Mouse (Mus musculus) layer of hippocampus, postnatal 25 days (tissue): ENCODE measurements at regions not wholly inside any gene's neighbourhood (a gene's known extent, or its start where the extent isn't known, plus 50 kb on each side); places are given as distances from the start of the nearest gene placed in this dataset.
A peak's percentile ranks its signal among the peaks of the same experiment; 100 is the strongest.

Experiments
- DNase-seq, 2 experiments: peaks; one replicate each; pipeline ENCODE4 v3.0.0; 2022; ENCODE audit warnings: mixed read lengths in 2 of 2, low spot score in 1 of 2; ENCODE audit errors: extremely low spot score in 1 of 2

DNA sequence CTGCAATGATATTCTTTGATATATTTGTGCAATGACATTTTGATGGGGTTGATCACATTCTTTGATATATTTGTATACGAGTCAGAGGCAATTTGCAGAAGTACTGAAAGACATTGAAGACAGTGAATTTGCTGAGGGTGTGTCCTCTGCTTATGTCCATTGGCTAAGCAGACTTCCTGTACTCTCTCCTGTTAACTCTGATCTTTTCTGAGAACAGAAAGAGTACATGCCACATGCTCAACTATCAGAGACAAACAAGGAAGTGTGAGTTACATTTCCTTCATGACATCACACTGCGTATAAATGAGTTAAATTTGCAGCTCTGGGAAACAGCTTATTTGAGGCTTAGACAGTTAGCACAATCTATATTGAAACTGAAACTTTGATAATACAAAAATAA lies 104.5 kb upstream of the Egr2 start:
- no peak for DNase-seq

DNA sequence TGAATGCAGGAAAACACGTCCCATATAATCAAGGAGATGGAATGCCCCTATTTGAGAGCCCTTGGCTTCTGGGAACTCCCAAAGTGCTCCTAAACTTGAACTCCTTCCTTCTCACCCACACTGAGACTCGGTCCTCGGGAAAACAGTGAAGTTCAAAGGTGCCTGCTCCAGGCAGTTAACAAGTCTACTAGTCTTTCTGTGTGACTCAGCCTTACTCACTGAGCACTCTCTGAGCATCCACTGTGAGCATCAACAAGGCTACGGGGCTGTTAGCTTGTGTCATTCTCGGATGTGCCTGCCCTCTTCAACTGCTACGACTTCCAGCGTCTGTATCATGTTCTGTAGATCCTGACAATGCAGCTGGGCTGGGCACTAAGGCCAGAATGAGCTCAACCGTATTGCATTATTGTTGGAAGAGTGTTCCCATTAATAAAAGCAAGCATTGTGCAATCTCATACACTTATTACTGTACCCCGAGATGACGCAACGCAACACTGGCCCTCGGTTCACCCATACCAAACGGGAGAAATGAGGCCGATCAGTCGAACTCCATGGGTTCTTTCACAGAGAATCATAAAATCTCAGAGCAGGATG lies 96.1 kb upstream of the Egr2 start:
- no peak for DNase-seq

DNA sequence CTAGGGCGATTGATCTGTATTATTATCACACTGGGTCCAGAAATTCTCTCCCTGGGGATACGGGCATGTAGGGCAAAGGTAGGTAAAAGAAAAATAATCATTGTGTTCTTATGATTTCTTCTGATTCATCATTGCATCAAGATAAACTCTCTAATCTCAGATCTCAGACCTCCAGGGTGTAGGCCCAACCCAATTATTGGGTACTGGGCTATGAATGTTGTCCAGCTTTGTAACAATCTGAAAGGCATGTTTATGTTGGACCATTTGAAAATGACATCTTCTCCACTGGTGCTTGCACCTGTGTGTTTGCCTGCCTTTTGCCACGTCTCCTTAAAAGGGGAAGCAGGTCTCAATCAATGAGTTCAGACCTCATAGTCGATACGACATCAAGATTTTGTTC lies 95.4 kb upstream of the Egr2 start:
- no peak for DNase-seq

DNA sequence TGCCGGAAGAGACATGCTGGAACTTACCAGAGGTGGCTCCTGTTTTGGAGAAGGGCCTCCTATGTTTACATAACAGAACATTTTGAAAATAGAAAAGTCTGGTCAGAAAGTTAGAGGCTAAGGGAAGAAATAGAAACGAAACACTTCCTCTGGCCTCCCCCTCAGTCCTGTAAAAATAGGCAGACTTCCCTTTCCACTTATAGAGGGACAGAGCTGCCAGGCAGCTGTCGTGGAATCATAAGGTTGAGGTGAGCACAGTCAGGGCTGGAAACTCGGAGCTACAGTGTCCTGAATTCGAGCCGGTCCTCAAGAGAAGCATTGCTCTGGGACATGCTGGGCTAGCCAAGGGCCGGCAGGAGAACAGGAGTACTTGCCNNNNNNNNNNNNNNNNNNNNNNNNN lies 94.0 kb upstream of the Egr2 start:
- DNase-seq, result no peak

DNA sequence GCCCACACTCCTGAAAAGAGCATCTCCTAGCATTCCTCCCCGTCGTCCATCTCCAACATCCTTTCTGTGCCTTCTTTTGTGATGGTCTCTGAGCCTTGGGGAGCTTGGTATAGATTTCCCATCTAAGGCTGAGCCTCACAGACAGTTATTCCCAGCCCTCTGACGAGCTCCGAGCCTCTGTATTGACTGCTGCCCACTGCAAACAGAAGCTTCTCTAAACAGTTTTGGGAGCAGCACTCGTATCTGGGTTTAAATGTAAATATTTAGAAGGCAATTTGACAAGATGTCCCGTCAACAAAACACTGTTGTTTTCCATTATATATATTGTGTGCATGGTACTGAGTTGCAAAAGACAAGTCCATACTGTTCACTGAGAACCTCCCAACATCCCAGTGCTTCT lies 86.4 kb upstream of the Egr2 start:
- no peak for DNase-seq

DNA sequence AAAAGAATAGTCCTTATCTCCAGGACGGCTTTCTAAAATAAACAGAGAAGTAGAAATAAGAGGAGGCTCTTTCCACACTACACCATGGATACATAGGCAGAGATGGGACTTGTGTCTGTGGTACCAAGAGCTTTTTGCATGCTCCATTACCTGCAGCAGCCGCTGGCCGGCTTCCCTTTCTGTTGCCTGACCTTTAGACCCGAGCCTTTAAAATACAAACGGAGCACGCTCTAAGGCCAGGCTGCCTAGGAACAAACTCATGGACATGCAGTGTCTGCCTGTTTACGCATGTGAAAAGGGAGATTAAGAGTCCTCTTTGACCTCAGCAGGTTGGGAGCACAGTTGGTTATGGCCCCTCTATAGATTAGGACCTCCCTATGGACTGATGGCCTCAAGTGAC lies 81.1 kb upstream of the Egr2 start:
- DNase-seq, result no peak

DNA sequence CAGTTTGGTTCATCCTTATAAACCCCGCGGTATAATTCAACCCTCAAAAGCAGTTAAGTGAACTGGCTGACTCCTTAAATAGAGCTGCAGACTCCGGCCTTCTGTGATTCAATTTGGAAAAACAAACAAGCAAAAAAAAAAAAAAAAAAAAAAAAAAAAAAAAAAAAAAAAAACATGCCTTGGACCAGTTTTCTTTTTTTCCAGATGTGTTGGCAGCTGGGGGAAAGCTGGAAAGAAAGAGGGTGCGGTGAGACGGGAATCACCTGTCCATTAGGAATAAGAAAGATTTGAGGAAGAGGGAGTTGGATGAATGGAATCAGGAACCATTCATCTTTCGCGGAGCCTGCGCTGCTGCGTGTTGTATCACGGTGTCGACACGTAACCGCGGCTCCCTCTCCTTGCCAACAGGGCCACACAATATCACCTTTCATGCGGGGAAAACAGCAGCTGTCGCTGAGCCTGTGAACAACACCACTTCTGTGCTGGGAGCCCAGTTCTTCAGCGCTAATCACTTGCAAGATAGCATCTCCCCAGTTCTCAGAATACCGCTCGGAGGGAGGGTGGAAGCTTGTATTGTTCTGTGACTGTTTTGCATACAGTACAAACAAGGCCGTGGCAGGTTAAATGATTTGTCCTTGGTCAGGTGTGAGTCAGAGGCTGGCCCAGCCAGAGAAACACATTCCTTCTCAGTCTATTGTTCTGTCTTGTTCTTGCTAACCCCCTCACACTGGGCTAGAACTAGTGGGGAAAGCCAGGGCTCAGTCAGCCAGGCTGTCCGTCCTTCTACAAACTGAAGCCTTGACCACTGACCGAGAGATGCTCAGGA lies 76.6 kb upstream of the Egr2 start:
- peak in 1 of 2 experiments; percentile 5 for DNase-seq

DNA sequence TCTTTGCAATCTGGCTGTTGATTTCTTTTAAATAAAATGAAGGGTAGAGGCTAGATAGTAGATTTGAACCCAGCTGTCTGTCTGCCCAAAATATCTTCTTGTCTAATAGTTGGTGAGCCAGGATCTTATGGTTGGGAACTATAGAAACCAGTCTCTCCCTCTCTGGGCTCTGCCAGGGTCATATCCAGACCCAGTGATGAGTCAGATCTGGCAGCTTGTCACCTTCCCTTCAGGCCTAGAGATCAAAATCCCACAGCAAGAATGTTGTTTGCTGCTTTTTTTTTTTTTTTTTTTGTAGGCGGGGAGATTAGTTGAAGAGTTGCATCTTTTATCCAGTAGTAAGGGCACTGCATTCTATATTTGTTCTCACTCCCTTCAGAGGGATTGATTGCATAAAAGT lies 74.0 kb upstream of the Egr2 start:
- no peak for DNase-seq

DNA sequence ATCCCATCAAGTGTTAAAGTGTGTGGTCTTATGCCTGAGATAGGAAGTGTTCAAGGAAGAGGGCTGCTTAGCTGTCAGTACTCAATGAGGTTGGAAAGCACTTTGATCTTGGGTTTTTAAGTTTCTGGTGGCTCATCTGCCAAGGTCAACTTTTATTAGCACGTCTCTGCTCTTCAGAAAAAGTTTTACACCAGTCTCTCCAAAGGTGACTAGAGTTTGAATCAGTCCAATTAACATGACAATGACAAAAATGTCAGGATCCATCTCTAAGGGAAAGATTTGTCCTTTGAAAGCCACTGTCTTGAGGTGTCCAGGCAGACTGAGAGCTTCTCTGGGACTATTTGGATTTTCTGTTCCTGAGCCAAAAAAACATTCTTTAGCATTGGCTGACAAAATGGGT lies 73.4 kb upstream of the Egr2 start:
- no peak for DNase-seq

DNA sequence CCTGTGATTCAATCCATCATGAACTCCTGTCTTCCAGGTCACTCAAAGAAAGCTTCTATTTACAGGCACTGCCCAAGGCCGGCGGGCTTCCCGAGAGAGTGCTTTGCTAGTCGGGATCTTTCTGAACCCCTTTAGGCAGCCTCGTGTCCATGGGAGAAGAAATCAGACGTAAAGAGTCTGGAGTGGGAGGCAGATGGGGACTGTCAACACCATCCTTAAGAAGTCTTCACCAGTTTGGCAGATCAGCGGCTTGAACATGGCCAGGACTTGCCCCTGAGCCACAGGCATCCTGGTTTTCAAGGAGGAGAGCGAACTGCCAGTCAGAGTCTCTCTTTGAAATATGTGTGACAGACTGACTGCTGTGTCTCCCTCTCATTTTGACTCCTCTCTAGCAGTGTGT lies 66.6 kb upstream of the Egr2 start:
- no peak for DNase-seq

DNA sequence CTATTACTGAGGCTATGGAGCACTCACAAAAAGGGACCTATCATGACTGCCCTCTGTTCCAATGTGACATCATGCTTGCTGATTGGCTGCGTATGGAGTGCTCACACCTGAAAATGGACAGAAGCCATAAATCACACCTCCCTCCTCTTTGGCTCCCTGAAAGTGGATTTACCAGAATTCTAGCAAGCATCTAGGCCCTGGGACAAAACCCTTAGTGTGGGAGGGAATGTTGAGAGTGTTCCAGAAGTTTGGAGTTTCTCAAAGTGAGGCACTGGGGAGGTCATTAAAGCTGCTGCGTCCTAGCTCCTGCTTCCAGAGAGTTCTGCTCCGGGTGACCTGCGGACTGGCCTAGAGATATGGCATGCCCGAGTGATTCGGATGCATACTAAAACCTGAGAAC lies 62.3 kb upstream of the Egr2 start:
- no peak for DNase-seq

DNA sequence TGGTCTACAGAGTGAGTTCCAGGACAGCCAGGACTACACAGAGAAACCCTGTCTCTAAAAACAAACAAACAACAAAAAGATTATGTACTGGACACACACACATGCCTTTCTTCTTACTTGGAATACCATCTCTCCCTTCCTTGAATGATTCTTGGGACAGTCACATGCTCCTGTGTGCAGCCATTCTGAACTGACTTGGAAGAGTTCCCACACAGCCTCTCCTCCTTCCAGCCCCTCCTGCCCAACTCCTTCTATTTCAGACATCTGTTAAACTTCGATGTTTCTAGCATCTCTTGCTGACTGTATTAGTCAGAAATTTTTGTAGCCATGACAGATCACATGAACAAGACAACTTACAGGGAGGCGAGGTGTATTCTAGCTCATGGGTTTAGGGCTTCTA lies 60.9 kb upstream of the Egr2 start:
- no peak for DNase-seq

DNA sequence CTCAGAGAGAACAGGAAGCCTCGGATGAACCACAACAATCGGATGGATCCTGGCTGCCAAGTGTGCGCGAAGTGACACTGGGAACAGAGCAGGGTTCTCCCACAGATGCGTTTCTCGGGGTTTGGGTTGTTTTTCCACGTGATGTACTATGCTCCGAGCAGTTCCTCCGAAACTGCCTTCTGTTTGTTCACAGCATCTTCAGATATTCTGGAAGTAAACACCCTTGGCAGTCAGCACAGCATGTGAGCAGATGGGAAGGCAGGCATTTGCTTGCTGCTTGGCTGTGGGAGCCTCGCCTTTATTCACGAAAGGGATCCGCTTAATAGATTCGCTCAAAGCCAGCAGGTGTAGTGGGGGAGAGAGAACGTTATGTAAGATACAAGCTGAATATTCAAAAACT lies 53.0 kb upstream of the Egr2 start:
- DNase-seq, result peak; percentile 37 to 40

DNA sequence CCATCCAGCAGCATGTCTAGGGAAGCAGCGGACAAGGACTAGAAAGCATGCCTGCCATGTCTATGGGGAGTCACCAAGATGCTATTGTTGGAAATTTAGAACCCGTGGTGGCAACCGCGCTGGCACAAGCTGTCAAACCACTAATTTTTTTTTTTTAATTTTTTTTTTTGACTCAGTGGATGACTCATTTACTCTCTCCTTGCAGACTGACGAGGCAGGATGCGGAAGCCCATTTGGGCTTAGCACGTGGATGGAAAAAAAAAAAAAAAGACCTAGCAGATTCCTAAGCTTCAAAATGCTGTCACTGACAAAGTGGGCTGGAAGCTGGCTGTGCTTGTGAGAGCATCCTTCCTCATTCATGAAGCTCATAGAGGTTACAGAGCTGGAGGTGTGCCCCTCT lies 51.9 kb upstream of the Egr2 start:
- no peak for DNase-seq

DNA sequence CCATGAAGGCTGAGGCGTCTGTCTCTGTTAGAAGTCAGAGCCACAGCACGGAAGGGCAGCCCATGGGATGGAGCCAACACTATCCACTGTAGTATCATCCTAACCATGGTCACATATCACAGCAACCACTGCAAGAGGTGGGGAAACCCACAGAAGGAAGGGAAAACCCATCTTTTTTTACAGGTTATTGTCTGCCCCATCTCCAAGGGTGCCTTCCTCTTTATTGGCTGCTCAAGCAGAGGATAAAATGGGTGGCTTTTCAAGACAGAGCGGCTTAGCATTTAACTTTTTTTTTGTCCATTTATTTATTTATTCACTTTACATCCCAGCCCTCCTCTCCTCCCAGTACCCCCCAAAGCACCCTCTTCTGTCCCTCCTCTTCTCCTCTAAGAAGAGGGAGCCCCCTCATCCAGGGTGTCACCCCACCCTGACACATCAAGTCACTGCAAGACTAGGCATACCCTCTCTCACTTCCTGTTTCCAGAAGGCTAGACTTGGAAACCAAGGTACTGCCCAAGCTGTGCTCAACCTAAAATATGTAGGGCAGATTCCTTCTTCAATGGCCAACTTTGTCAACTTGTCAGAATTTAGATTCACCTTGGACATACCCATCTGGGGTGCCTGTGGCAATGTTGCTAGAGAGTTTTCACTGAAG lies 51.1 kb upstream of the Egr2 start:
- no peak for DNase-seq
